Mouse (Mus musculus) lung, postnatal 0 days (tissue): ENCODE data around the gene Tbc1d2b.

ENCODE experiments used
- CTCF ChIP-seq: IDR thresholded peaks from 2 replicates; pipeline ENCODE4 v1.5.1; 2016; ENCODE audit warnings: antibody characterized with exemption, mild to moderate bottlenecking
- EP300 ChIP-seq: IDR thresholded peaks from 2 replicates; pipeline ENCODE4 v1.6.1; 2016; ENCODE audit warnings: antibody characterized with exemption, mild to moderate bottlenecking, control low read depth

- TF ChIP-seq CTCF (no peak), EP300 (no peak)
Measured at GRCm38 (mm10) chr9:90196262-90196661, 74.3 kb downstream of the Tbc1d2b start.
